Mouse (Mus musculus): ENCODE measurements around the gene Tanc1. TPM values are rescaled to one million over a fixed set of nuclear protein-coding genes. Genes with fewer than 3 reads are reported as not detected.

Gene Tanc1
- polyA plus RNA-seq, 1 experiment, result 0.01 TPM

DNA sequence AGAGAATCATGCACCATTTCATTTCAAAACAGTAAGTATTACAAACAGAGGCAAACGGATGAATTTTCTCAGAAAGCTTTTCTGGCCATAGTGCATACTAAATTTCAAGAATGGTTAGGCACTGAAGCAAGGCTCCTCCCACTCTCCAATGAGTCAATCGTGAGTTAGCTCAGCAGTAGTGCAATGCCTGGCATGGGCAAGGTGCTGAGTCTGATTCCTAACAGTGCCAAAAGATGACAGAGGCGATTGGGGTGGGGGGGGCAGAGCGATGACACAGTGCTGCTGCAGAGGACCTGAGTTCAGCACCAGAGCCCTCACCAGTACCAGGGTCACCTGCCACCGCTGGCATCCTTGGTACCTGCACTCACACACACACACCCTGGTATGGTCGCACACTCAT is 258.7 kb downstream of the Tanc1 start:
- Histone ChIP-seq H3K27me3 (ENCODE audit: control insufficient read depth) (no peaks in the 10 kb centered on the region), H3K9me3 (ENCODE audit: control insufficient read depth, low read length) (no peaks in the 10 kb centered on the region), H3K4me1 (ENCODE audit: control insufficient read depth) (no peaks in the 10 kb centered on the region), H3K36me3 (ENCODE audit: control insufficient read depth) (no peaks in the 10 kb centered on the region; the same call in 1 of the 2 replicates), H3K4me3 (replicated peaks) (no peak overlapping the region)
- TF ChIP-seq GATA1 (IDR thresholded peaks at IDR 0.05; ENCODE audit: low read length), result no peak
- no peak for TF ChIP-seq TAL1 (IDR thresholded peaks at IDR 0.05; ENCODE audit: low read length)

DNA sequence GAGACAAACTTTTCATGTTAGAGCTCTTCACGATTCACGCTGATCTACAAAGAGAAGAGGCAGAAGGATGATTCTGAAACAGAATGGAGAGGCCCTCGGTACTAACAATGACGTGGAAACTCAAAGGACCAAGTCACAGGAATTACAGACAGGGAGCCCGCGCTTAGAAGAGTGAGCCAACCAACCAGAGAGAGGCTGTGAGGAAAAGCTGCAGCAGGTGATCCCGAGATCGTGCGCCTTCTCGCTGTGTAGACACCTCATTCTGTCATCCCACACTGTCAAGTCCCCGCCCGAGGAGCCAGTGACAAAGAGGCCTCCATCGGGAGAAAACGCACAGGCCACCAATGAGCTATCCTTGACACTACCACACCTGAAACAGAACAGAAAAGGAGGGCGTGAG is 264.6 kb downstream of the Tanc1 start:
- Histone ChIP-seq H3K36me3 (ENCODE audit: control insufficient read depth) (peaks cover 3% of the 10 kb centered on the region), H3K4me3 (replicated peaks) (no peak overlapping the region), H3K27me3 (ENCODE audit: control insufficient read depth) (no peaks in the 10 kb centered on the region), H3K4me1 (ENCODE audit: control insufficient read depth) (peaks cover 6% of the 10 kb centered on the region), H3K9me3 (ENCODE audit: control insufficient read depth, low read length) (no peaks in the 10 kb centered on the region)
- TF ChIP-seq GATA1 (IDR thresholded peaks at IDR 0.05; ENCODE audit: low read length) (no peak), TAL1 (IDR thresholded peaks at IDR 0.05; ENCODE audit: low read length) (no peak)

GRCm38 (mm10) chr2:59877335-59877734 is 265.5 kb downstream of the Tanc1 start:
- no peaks in the 10 kb centered on the region for H3K27me3 ChIP-seq (ENCODE audit: control insufficient read depth)
- peaks cover 15% of the 10 kb centered on the region for H3K4me1 ChIP-seq (ENCODE audit: control insufficient read depth)
- TF ChIP-seq GATA1 (IDR thresholded peaks at IDR 0.05; ENCODE audit: low read length), result no peak
- TF ChIP-seq TAL1 (IDR thresholded peaks at IDR 0.05; ENCODE audit: low read length), result no peak

DNA sequence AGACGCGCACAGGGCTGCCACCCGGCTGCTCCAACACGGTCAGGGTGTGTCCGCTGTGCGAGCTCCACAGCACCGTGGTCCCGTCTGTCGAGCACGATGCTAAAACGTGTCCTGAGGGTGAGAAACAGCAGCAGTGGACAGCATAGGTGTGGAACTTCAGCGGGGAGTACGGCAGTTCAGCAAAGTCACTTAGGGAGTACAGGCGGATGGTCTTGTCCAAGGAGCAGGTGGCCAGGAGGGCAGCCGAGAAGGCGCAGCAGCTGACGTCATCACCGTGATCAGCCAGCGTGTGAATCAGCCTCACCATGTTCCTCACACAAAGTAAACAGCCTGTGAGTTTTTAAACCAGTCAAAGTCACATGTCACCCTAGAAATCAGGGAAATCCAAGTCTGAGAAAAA is 266.4 kb downstream of the Tanc1 start:
- H3K4me3 ChIP-seq (replicated peaks), result peak overlapping the region; percentile 17
- H3K27me3 ChIP-seq (ENCODE audit: control insufficient read depth), result no peaks in the 10 kb centered on the region

More at GRCm38 (mm10) chr2:59877335-59877734, 265.5 kb downstream of the Tanc1 start:
- no peaks in the 10 kb centered on the region for H3K9me3 ChIP-seq (ENCODE audit: control insufficient read depth, low read length)
- no peak overlapping the region for H3K4me3 ChIP-seq (replicated peaks)
- peaks cover 3% of the 10 kb centered on the region for H3K36me3 ChIP-seq (ENCODE audit: control insufficient read depth)

GRCm38 (mm10) chr2:59881404-59881803 is 269.6 kb downstream of the Tanc1 start:
- TF ChIP-seq GATA1 (IDR thresholded peaks at IDR 0.05; ENCODE audit: low read length) (no peak), TAL1 (IDR thresholded peaks at IDR 0.05; ENCODE audit: low read length) (no peak)
- peaks cover 32% of the 10 kb centered on the region for H3K4me1 ChIP-seq (ENCODE audit: control insufficient read depth)
- no peaks in the 10 kb centered on the region for H3K9me3 ChIP-seq (ENCODE audit: control insufficient read depth, low read length)
- peak overlapping the region; percentile 88 for H3K4me3 ChIP-seq (replicated peaks)
- H3K27me3 ChIP-seq (ENCODE audit: control insufficient read depth), result no peaks in the 10 kb centered on the region
- peaks cover 3% of the 10 kb centered on the region for H3K36me3 ChIP-seq (ENCODE audit: control insufficient read depth)

More for the DNA sequence above, 266.4 kb downstream of the Tanc1 start:
- TF ChIP-seq GATA1 (IDR thresholded peaks at IDR 0.05; ENCODE audit: low read length), result no peak
- no peak for TF ChIP-seq TAL1 (IDR thresholded peaks at IDR 0.05; ENCODE audit: low read length)
- H3K36me3 ChIP-seq (ENCODE audit: control insufficient read depth), result peaks cover 3% of the 10 kb centered on the region
- peaks cover 22% of the 10 kb centered on the region for H3K4me1 ChIP-seq (ENCODE audit: control insufficient read depth)
- H3K9me3 ChIP-seq (ENCODE audit: control insufficient read depth, low read length), result no peaks in the 10 kb centered on the region

DNA sequence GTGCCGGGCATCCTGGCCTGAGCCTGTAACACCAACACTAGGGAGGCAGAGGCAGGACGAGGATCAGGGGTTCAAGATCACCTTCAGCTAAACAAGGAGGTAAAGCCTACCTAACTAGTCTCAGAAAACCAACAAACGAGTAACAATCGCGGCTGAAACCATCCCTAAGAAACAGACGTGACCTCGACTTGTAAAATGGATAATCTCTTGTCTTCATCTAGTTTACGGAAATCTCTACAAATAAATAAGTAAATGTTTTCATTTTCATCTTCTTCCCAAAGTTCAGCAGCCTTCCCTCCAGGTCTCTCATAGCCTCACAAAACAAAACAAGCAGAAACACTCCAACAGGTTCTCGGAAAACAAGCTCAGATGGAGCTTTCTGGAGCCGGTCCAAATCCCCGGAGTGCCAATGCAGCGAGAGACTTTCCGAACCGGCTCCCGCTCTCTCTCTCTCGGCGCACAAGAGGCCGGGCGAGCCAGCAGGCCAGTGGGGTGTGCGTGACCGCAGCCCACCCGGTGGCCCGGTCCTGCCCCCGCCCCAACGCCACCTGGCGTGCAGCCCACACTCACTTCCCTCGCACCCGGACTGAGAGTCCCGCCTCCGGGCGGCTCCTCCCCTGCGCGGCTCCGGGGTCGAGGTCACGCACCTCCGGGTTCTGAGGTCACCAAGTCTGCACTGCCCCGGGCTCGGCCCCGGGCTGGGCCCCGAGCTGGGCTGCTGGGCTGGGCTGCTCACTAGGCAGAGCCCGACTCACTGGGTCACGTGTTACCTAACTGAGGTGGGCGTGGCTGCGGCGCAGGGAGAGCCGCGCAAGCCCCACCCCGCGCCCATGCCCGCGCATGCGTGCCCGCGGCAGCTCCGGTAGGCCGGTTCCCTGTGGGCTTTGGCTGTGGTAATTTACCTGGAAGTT is 270.2 kb downstream of the Tanc1 start, which contains the start of gene Wdsub1:
Wdsub1 (minus strand) TSS at position 761 of the 911 bp plus-strand sequence.
- peaks cover 32% of the 10 kb centered on the region for H3K4me1 ChIP-seq (ENCODE audit: control insufficient read depth)
- TF ChIP-seq GATA1 (IDR thresholded peaks at IDR 0.05; ENCODE audit: low read length) (no peak), TAL1 (IDR thresholded peaks at IDR 0.05; ENCODE audit: low read length) (no peak)
- peak within 1 kb of the TSS; percentile 88 for H3K4me3 ChIP-seq (replicated peaks)
- H3K27me3 ChIP-seq (ENCODE audit: control insufficient read depth), result no peaks in the 10 kb centered on the region
- peaks cover 3% of the 10 kb centered on the region for H3K36me3 ChIP-seq (ENCODE audit: control insufficient read depth)
- no peaks in the 10 kb centered on the region for H3K9me3 ChIP-seq (ENCODE audit: control insufficient read depth, low read length)

DNA sequence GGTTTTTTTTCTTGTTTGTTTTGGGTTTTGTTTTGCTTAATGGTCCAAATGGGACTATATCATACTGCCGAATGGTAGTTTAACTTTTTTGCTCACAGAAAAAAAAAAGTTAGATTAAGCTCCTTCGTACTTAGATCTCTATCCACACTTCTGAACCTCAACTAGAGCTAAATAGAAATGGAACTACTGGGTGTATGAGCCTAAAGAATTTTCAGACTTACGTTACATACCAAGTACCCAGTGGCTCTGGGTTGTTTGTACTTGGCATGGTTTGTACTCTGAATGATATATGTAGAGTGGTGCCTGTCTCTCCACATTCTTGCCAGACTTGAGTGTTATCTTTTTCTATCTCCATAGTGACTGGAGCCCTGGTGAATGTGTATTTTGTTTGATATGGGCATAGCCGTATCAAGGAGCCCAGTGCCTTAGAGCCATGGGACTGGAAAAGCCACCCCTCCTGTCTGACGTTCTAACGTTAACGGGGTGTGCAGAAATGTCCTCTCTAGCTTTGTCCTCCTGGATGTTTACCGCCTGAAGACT is 271.0 kb downstream of the Tanc1 start:
- no peaks in the 10 kb centered on the region for H3K9me3 ChIP-seq (ENCODE audit: control insufficient read depth, low read length)
- H3K27me3 ChIP-seq (ENCODE audit: control insufficient read depth), result no peaks in the 10 kb centered on the region
- no peak for TF ChIP-seq GATA1 (IDR thresholded peaks at IDR 0.05; ENCODE audit: low read length)
- TF ChIP-seq TAL1 (IDR thresholded peaks at IDR 0.05; ENCODE audit: low read length), result no peak
- peaks cover 3% of the 10 kb centered on the region for H3K36me3 ChIP-seq (ENCODE audit: control insufficient read depth)
- H3K4me3 ChIP-seq (replicated peaks), result peak overlapping the region; percentile 88
- peaks cover 32% of the 10 kb centered on the region for H3K4me1 ChIP-seq (ENCODE audit: control insufficient read depth)

DNA sequence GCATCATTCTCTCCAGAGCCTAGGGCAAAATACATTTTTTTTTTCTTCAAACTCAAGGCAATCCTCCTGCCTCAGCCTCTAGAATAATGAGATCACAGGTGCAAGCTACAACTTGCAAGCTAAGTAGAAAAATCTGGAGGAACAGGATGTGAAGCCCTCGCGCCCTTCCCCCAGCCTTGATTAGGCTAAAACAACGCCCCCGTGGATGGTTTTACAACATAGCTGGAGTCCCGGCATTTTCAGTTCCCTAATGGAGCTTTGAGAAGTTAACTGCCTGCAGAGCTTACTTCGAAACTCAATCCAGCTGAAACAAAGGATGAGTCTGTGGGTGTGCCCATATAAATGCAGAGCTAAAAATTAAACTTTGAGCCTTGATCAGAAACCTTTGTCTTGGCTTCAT is 277.9 kb downstream of the Tanc1 start:
- Histone ChIP-seq H3K36me3 (ENCODE audit: control insufficient read depth) (no peaks in the 10 kb centered on the region), H3K4me3 (replicated peaks) (no peak overlapping the region), H3K27me3 (ENCODE audit: control insufficient read depth) (no peaks in the 10 kb centered on the region), H3K4me1 (ENCODE audit: control insufficient read depth) (no peaks in the 10 kb centered on the region), H3K9me3 (ENCODE audit: control insufficient read depth, low read length) (no peaks in the 10 kb centered on the region)
- no peak for TF ChIP-seq TAL1 (IDR thresholded peaks at IDR 0.05; ENCODE audit: low read length)
- TF ChIP-seq GATA1 (IDR thresholded peaks at IDR 0.05; ENCODE audit: low read length), result no peak

Other genes starting within 250 kb of the Tanc1 start
- not detected in 2 replicates for gene Dapl1, start 127.4 kb upstream of the Tanc1 start, polyA plus RNA-seq (2012)